In the genomic region with DNA sequence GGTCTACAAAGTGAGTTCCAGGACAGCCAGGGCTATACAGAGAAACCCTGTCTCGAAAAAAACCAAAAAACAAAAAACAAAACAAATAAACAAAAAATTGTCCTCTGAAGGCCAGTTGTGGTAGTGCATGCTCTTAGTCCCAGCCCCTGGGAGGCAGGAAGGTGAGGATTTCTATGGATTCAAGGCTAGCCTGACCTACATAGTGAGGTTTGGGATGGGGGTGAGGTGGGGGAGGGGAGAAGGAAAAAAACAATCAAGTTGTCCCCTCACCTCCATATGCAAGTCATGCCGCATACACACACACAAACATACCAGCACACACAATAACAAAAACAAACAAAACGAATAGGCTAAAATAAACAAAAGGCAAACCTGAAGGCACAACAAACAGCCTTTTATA, we compare ENCODE assay signal across 22 mouse cellular contexts.
"Had no signal": no experiment of that assay in that cellular context is flagged by ENCODE, and none has a peak within 500 bp of the region (broad histone marks: within the 10 kb centered on the region; RNA-seq: fewer than 3 reads in every experiment).

No protein-coding gene starts in this region.

- H3K27ac ChIP-seq: liver, embryonic 15.5 days; lung, embryonic 15.5 days; macrophage; midbrain, embryonic 13.5 days; midbrain, embryonic 15.5 days; neural tube, embryonic 13.5 days; neural tube, embryonic 15.5 days; stomach, embryonic 15.5 days; stomach, postnatal 0 days had no signal

- H3K27me3 ChIP-seq: liver, embryonic 15.5 days; lung, embryonic 15.5 days; midbrain, embryonic 13.5 days; midbrain, embryonic 15.5 days; neural tube, embryonic 13.5 days; neural tube, embryonic 15.5 days; stomach, embryonic 15.5 days had no signal

- DNase-seq: liver, postnatal 0 days; lung, adult 2 months; lung, postnatal 14 days; lung, postnatal 36 days; retina, postnatal 1 day; right cerebral cortex, adult 18-20 months; right cerebral cortex, postnatal 25 days; right cerebral cortex, postnatal 4 days; spleen, adult 18-20 months; thymus, adult 2 months; thymus, postnatal 25 days; thymus, postnatal 4 days had no signal

- H3K4me3 ChIP-seq: liver, embryonic 15.5 days; lung, embryonic 15.5 days; midbrain, embryonic 13.5 days; midbrain, embryonic 15.5 days; neural tube, embryonic 13.5 days; neural tube, embryonic 15.5 days; stomach, embryonic 15.5 days had no signal

- H3K36me3 ChIP-seq: liver, embryonic 15.5 days; lung, embryonic 15.5 days; midbrain, embryonic 13.5 days; midbrain, embryonic 15.5 days; neural tube, embryonic 13.5 days; neural tube, embryonic 15.5 days; stomach, embryonic 15.5 days had no signal

- H3K4me1 ChIP-seq: lung, embryonic 15.5 days; midbrain, embryonic 13.5 days; midbrain, embryonic 15.5 days; neural tube, embryonic 13.5 days; neural tube, embryonic 15.5 days; stomach, embryonic 15.5 days had no signal

- H3K9ac ChIP-seq: liver, embryonic 15.5 days; liver, postnatal 0 days; lung, embryonic 15.5 days; midbrain, embryonic 13.5 days; midbrain, embryonic 15.5 days; neural tube, embryonic 13.5 days; neural tube, embryonic 15.5 days; stomach, embryonic 15.5 days had no signal

- H3K9me3 ChIP-seq: liver, embryonic 15.5 days; lung, embryonic 15.5 days; megakaryocyte, embryonic 14.5 days; midbrain, embryonic 13.5 days; midbrain, embryonic 15.5 days; neural tube, embryonic 13.5 days; neural tube, embryonic 15.5 days; stomach, embryonic 15.5 days had no signal
